ENCODE assay signal across 8 mouse cellular contexts in the genomic region with DNA sequence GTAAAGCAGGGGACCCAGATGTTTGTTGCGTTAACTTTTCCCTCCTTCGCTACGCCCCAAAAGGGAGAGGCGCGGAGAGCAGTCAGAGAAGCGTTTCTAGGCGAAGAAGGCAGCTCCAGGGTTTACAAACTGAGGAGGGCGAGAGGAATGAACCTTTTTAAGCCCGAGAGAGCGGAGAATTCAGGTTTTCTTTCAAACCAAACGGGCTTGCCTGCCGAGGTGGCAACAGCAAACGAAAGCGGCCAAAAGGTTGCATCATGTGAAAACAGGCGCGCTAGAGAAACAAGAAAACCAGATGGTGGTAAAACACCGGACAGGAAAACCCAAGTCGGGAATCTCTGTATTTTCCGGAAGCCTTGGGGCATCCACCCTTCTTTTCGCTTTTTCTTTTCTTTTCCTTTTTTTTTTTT. TPM values are rescaled to one million over a fixed set of nuclear protein-coding genes. Genes with fewer than 3 reads are reported as not detected.
DNase-seq lines count a peak whose midpoint lies in the region; ATAC-seq and TF ChIP-seq lines count a peak whose summit lies in the region.

No protein-coding gene starts in this region.

- peak overlapping the region; percentile 63 for H3K4me3 ChIP-seq in thymus, adult 2 months (ENCODE audit: control insufficient read depth, insufficient read depth, low read length)
- peak overlapping the region; percentile 91 for H3K4me3 ChIP-seq in limb, embryonic 12.5 days (replicated peaks)
- peak overlapping the region; percentile 66 for H3K4me3 ChIP-seq in neural tube, embryonic 12.5 days

- 2% methylated on average over 20 of the region's 20 CpGs for WGBS in thymus, adult 2 months
- WGBS in limb, embryonic 12.5 days = under 1% methylated on average over 20 of the region's 20 CpGs
- WGBS in neural tube, embryonic 12.5 days = 2% methylated on average over 20 of the region's 20 CpGs

- H3K4me2 ChIP-seq in limb, embryonic 12.5 days = peak overlapping the region; percentile 64
- peak overlapping the region; percentile 80 for H3K4me2 ChIP-seq in neural tube, embryonic 12.5 days (replicated peaks)

- peak; percentile 53 for DNase-seq in adrenal gland, adult 2 months
- no peak for DNase-seq in adrenal gland, postnatal 25 days
- DNase-seq in thymus, adult 2 months = peak; percentile 23
- no peak for DNase-seq in thymus, postnatal 10 days (ENCODE audit: low spot score in 2 of 2)
- DNase-seq in heart, adult 9 months (ENCODE audit: low spot score in 2 of 2) = peak; percentile 37 to 63
- DNase-seq in right cerebral cortex, adult 2 months (ENCODE audit: low spot score in 2 of 2) = no peak

- no peak for TF ChIP-seq POLR2A in thymus, adult 2 months (IDR thresholded peaks at IDR 0.05; ENCODE audit: control insufficient read depth, extremely low read depth, insufficient read depth, low read length, poor library complexity)

- peak overlapping the region; percentile 96 for H3K9ac ChIP-seq in limb, embryonic 12.5 days (replicated peaks)
- H3K9ac ChIP-seq in neural tube, embryonic 12.5 days = peak overlapping the region; percentile 87

- H3K9me3 ChIP-seq in limb, embryonic 12.5 days = no peaks in the 10 kb centered on the region
- no peaks in the 10 kb centered on the region for H3K9me3 ChIP-seq in neural tube, embryonic 12.5 days

- ATAC-seq in limb, embryonic 12.5 days (ENCODE audit: insufficient number of reproducible peaks, insufficient read depth, low FRiP score, low TSS enrichment, low read depth) = no peak
- ATAC-seq in neural tube, embryonic 12.5 days (ENCODE audit: low FRiP score, low read depth) = no peak

- peak overlapping the region; percentile 45; the same call in 1 of the 2 replicates for H3K27ac ChIP-seq in thymus, adult 2 months (ENCODE audit: control insufficient read depth, insufficient read depth, low read length)
- peak overlapping the region; percentile 96 for H3K27ac ChIP-seq in limb, embryonic 12.5 days
- H3K27ac ChIP-seq in neural tube, embryonic 12.5 days = no peak overlapping the region

- H3K4me1 ChIP-seq in thymus, adult 2 months (replicated peaks; ENCODE audit: control insufficient read depth, insufficient read depth, low read length) = peaks cover 27% of the 10 kb centered on the region
- peaks cover 45% of the 10 kb centered on the region for H3K4me1 ChIP-seq in limb, embryonic 12.5 days (replicated peaks)
- H3K4me1 ChIP-seq in neural tube, embryonic 12.5 days = peaks cover 47% of the 10 kb centered on the region

- no peaks in the 10 kb centered on the region for H3K27me3 ChIP-seq in thymus, adult 2 months (ENCODE audit: control insufficient read depth, insufficient read depth, low read length)
- H3K27me3 ChIP-seq in limb, embryonic 12.5 days = peaks cover 13% of the 10 kb centered on the region; the same call in 1 of the 2 replicates
- H3K27me3 ChIP-seq in neural tube, embryonic 12.5 days (replicated peaks) = 0 out of 2 replicates have a peak, but pooled peaks cover 5% of the 10 kb centered on the region

- no peak for TF ChIP-seq CTCF in thymus, adult 2 months (IDR thresholded peaks at IDR 0.05; ENCODE audit: borderline replicate concordance, control insufficient read depth, extremely low read depth, insufficient read depth, low read length, poor library complexity)

- H3K36me3 ChIP-seq in thymus, adult 2 months (ENCODE audit: control insufficient read depth, insufficient read depth, low read length) = no peaks in the 10 kb centered on the region
- H3K36me3 ChIP-seq in limb, embryonic 12.5 days = peaks cover 5% of the 10 kb centered on the region
- no peaks in the 10 kb centered on the region for H3K36me3 ChIP-seq in neural tube, embryonic 12.5 days

RNA-seq across cellular contexts. Expression of a gene that starts 1.2 kb away (rescaled TPM):
- 100 to 1,000 TPM in 1 of 2 experiments, 10 to 100 TPM in 1; 80.4 to 120 TPM for total RNA-seq in adrenal gland, adult 2 months (2021)
- 42.2 and 42.7 TPM in 2 replicates for polyA plus RNA-seq in adrenal gland, adult 2 months (2012; rRNA removed)
- 65.5 and 72.8 TPM in 2 replicates for total RNA-seq in adrenal gland, postnatal 25 days (2021)
- polyA plus RNA-seq in thymus, adult 2 months (2012; rRNA removed) = 50.2 and 55.1 TPM in 2 replicates
- polyA plus RNA-seq in limb, embryonic 12.5 days (2016; fragmentation: Nextera tagmentation; extraction: Ambion mirVana) = 191 and 199 TPM in 2 replicates
- 150 and 151 TPM in 2 replicates for polyA plus RNA-seq in neural tube, embryonic 12.5 days (2016; fragmentation: Nextera tagmentation; extraction: Ambion mirVana)

Comparison
In these comparisons a context has a peak if more than half of its experiments do, and no peak if none do; other contexts are left out.
1. DNase-seq: peak in adrenal gland, adult 2 months (single experiment), thymus, adult 2 months (single experiment) and heart, adult 9 months (2 of 2); none in adrenal gland, postnatal 25 days (single experiment), thymus, postnatal 10 days (0 of 2) and right cerebral cortex, adult 2 months (0 of 2).
2. Peak in every context shown above with its lines, with median percentiles within 50 percentile points of each other: H3K4me3 ChIP-seq.